Mouse (Mus musculus) small intestine, adult 2 months (tissue): ENCODE measurements at regions not wholly inside any gene's neighbourhood (a gene's known extent, or its start where the extent isn't known, plus 50 kb on each side); places are given as distances from the start of the nearest gene placed in this dataset.

Source experiments
- H3K27ac ChIP-seq: fragments of 200-500 bp; 2 replicates; pipeline ENCODE4 v1.5.1; 2012; ENCODE audit warnings: low read depth, low read length, control low read depth, inconsistent platforms; ENCODE audit not compliant: insufficient read depth
- H3K27me3 ChIP-seq: fragments of 200-500 bp; 2 replicates; pipeline ENCODE4 v1.6.1; 2012; ENCODE audit warnings: mild to moderate bottlenecking, moderate library complexity, low read length, inconsistent platforms; ENCODE audit not compliant: control insufficient read depth, insufficient read depth
- H3K36me3 ChIP-seq: fragments of 200-500 bp; 2 replicates; pipeline ENCODE4 v1.6.1; 2012; ENCODE audit warnings: mild to moderate bottlenecking, low read length, control low read depth, inconsistent platforms; ENCODE audit not compliant: control insufficient read depth, insufficient read depth
- H3K4me1 ChIP-seq: fragments of 200-500 bp; 2 replicates; pipeline ENCODE4 v1.6.1; 2012; ENCODE audit warnings: low read length, inconsistent platforms, mixed read lengths; ENCODE audit not compliant: control insufficient read depth, insufficient read depth, insufficient read length
- H3K4me3 ChIP-seq: fragments of 200-500 bp; 2 replicates; pipeline ENCODE4 v1.5.1; 2012; ENCODE audit warnings: low read depth, mild to moderate bottlenecking, control low read depth, inconsistent platforms, low read length, moderate library complexity
- CTCF ChIP-seq: fragments of 200-500 bp; IDR thresholded peaks from 2 replicates; pipeline ENCODE4 v1.5.1; 2012; ENCODE audit warnings: low read depth, mild to moderate bottlenecking, control low read depth, inconsistent platforms, low read length, moderate library complexity, mixed read lengths; ENCODE audit not compliant: insufficient replicate concordance, insufficient read length; ENCODE audit errors: extremely low read depth
- POLR2A ChIP-seq: fragments of 200-500 bp; IDR thresholded peaks from 2 replicates; pipeline ENCODE4 v1.6.1; 2012; ENCODE audit warnings: low read depth, mild to moderate bottlenecking, control low read depth, inconsistent platforms, low read length, moderate library complexity
- WGBS: fragments of 180-500 bp; shearing (Covaris S2); methylation state at CpG from one replicate; pipeline ENCODE4 v1.1.7; 2018; 5-methylcytosine and 5-hydroxymethylcytosine counted together

DNA sequence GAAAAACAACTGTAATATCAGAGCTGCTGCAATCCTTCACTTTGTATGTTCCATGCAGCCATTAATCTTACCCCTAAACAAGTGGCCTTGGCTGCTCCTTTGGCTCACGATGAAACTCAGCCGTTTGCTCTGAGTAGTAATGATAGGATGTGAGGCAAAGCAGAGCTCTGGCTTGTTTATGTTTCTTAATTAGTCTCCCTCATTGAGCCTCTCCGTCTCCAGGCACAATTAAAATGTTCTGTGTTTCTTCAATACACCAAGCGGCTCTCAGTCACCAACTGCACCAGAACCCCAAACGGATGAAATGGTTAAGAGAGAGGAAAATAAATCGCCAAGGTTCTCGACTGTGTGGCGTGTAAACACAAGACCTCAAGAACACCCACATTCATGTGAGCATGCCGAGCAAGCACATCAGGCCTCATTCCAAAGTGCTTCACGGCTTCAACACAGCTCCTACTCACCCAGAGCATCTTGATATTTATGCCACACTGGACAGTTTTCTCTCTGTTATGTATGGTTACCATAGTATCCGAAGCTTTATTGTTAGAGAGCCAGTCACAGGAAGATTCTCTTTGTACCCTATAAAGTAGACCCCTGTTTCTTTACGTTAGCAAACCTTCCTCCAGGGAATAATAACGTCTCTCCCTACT lies 280.4 kb downstream of the Lyplal1 start:
- TF ChIP-seq POLR2A (no peak), CTCF (no peak)
- Histone ChIP-seq H3K4me3 (no peak overlapping the region), H3K4me1 (no peaks in the 10 kb centered on the region), H3K27me3 (no peaks in the 10 kb centered on the region), H3K27ac (no peak overlapping the region), H3K36me3 (no peaks in the 10 kb centered on the region)
- WGBS, result 61% methylated on average over 13 of the region's 13 CpGs

DNA sequence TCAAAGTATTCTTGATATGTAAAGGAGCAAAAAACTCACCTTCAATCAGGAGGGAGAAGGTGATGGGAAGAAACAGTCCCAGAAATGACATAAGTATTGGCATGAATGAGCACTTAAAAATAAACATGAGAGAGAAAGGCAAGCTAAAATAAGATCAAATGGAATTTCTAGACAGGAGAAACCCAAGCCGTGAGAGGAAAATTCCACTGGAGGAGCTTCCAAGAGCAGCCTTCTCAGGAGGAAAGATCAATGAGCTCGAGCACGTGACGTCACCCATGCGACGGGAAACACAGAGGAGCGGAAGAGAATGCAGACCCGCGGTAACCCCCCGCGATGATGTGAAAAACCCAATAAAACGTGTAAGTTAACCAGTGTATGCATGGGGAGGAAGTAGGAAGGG lies 274.6 kb downstream of the Lyplal1 start:
- WGBS, result 87% methylated on average over 12 of the region's 12 CpGs
- no peak for TF ChIP-seq POLR2A
- TF ChIP-seq CTCF, result no peak
- H3K4me1 ChIP-seq, result no peaks in the 10 kb centered on the region
- H3K27ac ChIP-seq, result no peak overlapping the region
- H3K27me3 ChIP-seq, result no peaks in the 10 kb centered on the region
- H3K36me3 ChIP-seq, result no peaks in the 10 kb centered on the region
- H3K4me3 ChIP-seq, result no peak overlapping the region

DNA sequence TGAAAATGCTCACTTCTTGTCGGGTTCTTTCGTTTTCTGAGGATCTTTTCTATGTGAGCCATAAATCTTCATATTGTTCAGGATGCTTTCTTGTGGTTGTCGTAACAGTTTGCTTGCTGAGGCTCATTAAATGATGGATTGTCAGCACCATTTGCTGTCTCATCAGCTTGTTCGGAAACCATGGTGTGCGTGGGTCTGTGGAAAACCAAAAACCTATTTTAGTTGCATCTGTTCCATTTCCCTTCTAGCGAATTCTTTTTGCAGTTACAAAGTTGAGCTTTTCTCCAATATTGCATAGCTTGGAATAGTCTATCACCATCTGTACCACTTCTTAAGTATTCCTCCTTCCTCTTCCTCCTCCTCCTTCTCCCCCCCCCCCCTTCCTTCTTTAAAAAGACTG lies 269.9 kb downstream of the Lyplal1 start:
- WGBS, result 81% methylated on average over 6 of the region's 6 CpGs
- TF ChIP-seq POLR2A (no peak), CTCF (no peak)

DNA sequence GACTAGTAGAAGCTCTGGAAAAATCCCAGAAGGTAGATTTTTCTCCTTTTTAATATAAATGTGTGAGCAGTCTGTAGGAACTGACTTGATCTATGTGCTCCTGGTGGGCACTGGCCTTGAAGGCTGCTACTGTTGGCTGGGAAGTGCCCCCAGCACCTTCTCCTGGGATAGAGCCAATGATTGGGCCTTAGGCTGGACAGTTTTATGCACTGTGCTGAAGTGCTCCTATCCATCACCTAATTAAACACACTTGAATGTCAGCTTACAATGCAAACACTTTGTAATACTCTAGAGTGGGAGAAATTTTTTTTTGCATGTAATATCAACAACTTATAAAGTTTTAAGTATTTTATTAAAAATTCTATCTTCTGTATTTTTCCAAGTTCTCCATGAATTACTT lies 266.5 kb downstream of the Lyplal1 start:
- TF ChIP-seq CTCF (no peak), POLR2A (no peak)
- no peaks in the 10 kb centered on the region for H3K27me3 ChIP-seq
- H3K4me3 ChIP-seq, result no peak overlapping the region
- no peaks in the 10 kb centered on the region for H3K36me3 ChIP-seq
- H3K27ac ChIP-seq, result no peak overlapping the region
- H3K4me1 ChIP-seq, result no peaks in the 10 kb centered on the region

More for the DNA sequence above, 269.9 kb downstream of the Lyplal1 start:
- H3K27ac ChIP-seq, result no peak overlapping the region
- H3K36me3 ChIP-seq, result no peaks in the 10 kb centered on the region
- no peak overlapping the region for H3K4me3 ChIP-seq
- no peaks in the 10 kb centered on the region for H3K27me3 ChIP-seq
- no peaks in the 10 kb centered on the region for H3K4me1 ChIP-seq

DNA sequence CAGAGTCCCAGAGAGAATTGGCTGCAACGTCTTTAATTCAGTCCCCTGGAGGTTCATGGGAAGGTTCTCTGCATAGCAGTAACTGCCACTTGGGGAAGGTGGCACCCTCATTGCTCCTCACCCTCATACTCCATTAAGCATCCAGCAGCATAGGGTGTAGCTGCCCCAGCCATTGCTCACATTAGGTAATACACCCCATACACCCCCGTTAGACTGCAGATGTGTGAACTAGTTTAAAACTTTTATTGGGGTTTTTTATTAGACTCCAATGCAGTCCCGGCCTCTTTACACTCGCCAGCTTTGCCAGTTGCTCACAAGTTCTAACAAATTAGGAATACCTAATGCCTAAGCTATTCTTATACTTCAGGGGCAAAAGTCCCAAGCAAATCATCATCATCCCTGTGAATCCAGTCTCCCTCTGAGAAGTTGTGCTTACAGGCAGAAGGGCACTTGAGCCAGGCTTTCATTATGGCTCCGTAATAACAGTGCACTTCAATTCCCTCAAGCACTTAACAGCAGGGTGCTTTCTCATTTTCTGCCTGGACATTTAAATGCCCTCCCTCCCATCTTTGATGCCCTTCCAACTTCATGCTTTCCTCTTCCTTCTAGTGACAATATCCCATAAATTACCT lies 265.7 kb downstream of the Lyplal1 start:
- no peaks in the 10 kb centered on the region for H3K4me1 ChIP-seq
- no peak for TF ChIP-seq CTCF
- TF ChIP-seq POLR2A, result no peak
- no peaks in the 10 kb centered on the region for H3K27me3 ChIP-seq
- no peak overlapping the region for H3K4me3 ChIP-seq
- H3K36me3 ChIP-seq, result no peaks in the 10 kb centered on the region
- WGBS, result 72% methylated on average over 5 of the region's 5 CpGs
- no peak overlapping the region for H3K27ac ChIP-seq

DNA sequence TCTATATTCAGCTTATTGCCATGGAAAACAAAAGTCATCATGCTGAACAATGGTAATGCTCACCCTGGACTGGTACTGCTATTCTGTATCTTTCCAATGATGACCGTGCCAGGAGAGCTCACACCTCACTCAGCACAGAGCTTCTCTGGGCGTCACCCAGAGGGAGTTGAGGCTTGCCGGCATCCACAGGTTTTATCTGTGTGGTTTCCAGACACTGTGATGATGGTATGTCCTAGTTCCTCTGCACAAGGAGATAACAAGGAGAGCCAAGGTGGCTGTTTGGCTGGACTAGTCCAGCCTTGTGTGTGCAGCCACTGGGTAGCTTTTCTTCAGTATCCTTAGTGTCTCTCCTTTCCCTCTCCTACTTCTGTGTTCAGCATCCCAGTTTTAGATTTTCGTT lies 255.4 kb downstream of the Lyplal1 start:
- no peak for TF ChIP-seq POLR2A
- TF ChIP-seq CTCF, result no peak
- 77% methylated on average over 4 of the region's 4 CpGs for WGBS
- Histone ChIP-seq H3K36me3 (no peaks in the 10 kb centered on the region), H3K4me3 (no peak overlapping the region), H3K27me3 (no peaks in the 10 kb centered on the region), H3K4me1 (no peaks in the 10 kb centered on the region), H3K27ac (no peak overlapping the region)

DNA sequence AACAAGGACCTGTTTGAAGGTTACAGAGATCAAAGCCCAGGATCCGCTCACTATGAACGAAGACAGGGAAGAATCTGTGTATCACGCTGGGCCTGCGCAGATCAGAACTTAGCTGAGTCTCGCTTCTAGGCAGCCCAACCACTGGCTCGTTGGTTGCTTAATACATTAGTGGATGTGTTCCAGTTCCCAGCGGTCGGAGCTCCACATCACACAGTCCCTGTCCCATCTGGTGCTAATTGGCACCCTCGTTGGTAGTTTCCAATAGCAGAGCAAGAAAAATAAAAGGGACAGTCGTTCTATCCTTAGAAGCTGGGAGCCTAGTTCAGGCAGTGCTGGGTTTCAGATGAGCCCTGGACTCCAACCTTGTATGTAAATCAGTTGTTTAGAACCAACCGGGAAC lies 251.2 kb downstream of the Lyplal1 start:
- 87% methylated on average over 11 of the region's 11 CpGs for WGBS
- Histone ChIP-seq H3K36me3 (no peaks in the 10 kb centered on the region), H3K4me1 (no peaks in the 10 kb centered on the region), H3K27me3 (no peaks in the 10 kb centered on the region), H3K4me3 (no peak overlapping the region), H3K27ac (no peak overlapping the region)
- TF ChIP-seq CTCF (no peak), POLR2A (no peak)

DNA sequence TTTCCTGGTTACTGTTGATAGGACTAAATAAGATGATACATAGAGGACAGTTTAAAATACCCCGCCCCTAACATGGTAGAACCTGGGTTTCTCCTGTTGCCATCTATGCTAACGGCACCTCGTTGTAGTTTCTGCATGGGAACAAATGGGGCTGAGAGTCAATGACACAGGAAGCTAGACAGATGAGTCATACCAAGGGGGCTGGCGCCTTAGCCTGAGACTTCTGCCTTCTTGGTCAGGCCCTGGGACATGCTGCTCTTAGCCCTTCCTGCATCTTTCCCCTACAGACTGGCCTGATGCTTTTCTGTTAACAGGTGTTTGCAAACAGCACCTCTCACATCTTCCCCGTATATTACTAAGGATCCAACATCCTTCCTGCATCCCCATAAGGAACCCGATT lies 250.5 kb downstream of the Lyplal1 start:
- Histone ChIP-seq H3K27ac (no peak overlapping the region), H3K4me3 (no peak overlapping the region), H3K4me1 (no peaks in the 10 kb centered on the region), H3K36me3 (no peaks in the 10 kb centered on the region), H3K27me3 (no peaks in the 10 kb centered on the region)
- TF ChIP-seq POLR2A (no peak), CTCF (no peak)
- 78% methylated on average over 6 of the region's 6 CpGs for WGBS
